Mouse (Mus musculus) lung, postnatal 0 days (tissue): ENCODE results near the gene Shd. TPM values are rescaled to one million over a fixed set of nuclear protein-coding genes. Genes with fewer than 3 reads are reported as not detected.

Experiments
- ATAC-seq: fragments of 200-750 bp; cut with Nextera tagmentation; 2 replicates; pipeline ENCODE4 v1.8.0; 2017; ENCODE audit warnings: moderate library complexity
- DNase-seq: peaks from one replicate; pipeline ENCODE4 v3.0.0-alpha.2; 2016; ENCODE audit warnings: low spot score
- H3K27ac ChIP-seq: fragments of 300-500 bp; sonication (generic); 2 replicates; pipeline ENCODE4 v1.5.1; 2014; ENCODE audit warnings: antibody characterized with exemption, mild to moderate bottlenecking, low read length, mixed read lengths
- H3K27me3 ChIP-seq: fragments of 300-500 bp; sonication (generic); replicated peaks from 2 replicates; pipeline ENCODE4 v1.6.1; 2014; ENCODE audit warnings: low read length, mixed read lengths; ENCODE audit not compliant: insufficient read depth
- H3K36me3 ChIP-seq: fragments of 300-500 bp; sonication (generic); 2 replicates; pipeline ENCODE4 v1.6.1; 2014; ENCODE audit warnings: low read length, mixed read lengths; ENCODE audit not compliant: insufficient read depth
- H3K4me1 ChIP-seq: fragments of 300-500 bp; sonication (generic); 2 replicates; pipeline ENCODE4 v1.6.1; 2014; ENCODE audit warnings: antibody characterized with exemption, low read depth, low read length, mixed read lengths; ENCODE audit not compliant: insufficient read depth
- H3K4me2 ChIP-seq: fragments of 300-500 bp; sonication (generic); replicated peaks from 2 replicates; pipeline ENCODE4 v1.6.1; 2014; ENCODE audit warnings: low read depth, mild to moderate bottlenecking, low read length, moderate library complexity, mixed read lengths
- H3K4me3 ChIP-seq: fragments of 300-500 bp; sonication (generic); 2 replicates; pipeline ENCODE4 v1.5.1; 2014; ENCODE audit warnings: low read depth, low read length
- H3K9ac ChIP-seq: fragments of 300-500 bp; sonication (generic); replicated peaks from 2 replicates; pipeline ENCODE4 v1.6.1; 2014; ENCODE audit warnings: low read depth, mild to moderate bottlenecking
- H3K9me3 ChIP-seq: fragments of 300-500 bp; sonication (generic); 2 replicates; pipeline ENCODE4 v1.6.1; 2016; ENCODE audit warnings: low read length, mixed read lengths
- CTCF ChIP-seq: IDR thresholded peaks from 2 replicates; pipeline ENCODE4 v1.5.1; 2016; ENCODE audit warnings: antibody characterized with exemption, mild to moderate bottlenecking
- EP300 ChIP-seq: IDR thresholded peaks from 2 replicates; pipeline ENCODE4 v1.6.1; 2016; ENCODE audit warnings: antibody characterized with exemption, mild to moderate bottlenecking, control low read depth
- WGBS: fragments of 180-500 bp; shearing (Covaris S2); extraction: QIAGEN DNeasy Blood & Tissue Kit; methylation state at CpG from one replicate; pipeline ENCODE4 v1.1.7; 2014; 5-methylcytosine and 5-hydroxymethylcytosine counted together
- polyA plus RNA-seq: library from polyadenylated mRNA; unstranded; fragments of >200 nt; fragmentation: Nextera tagmentation; extraction: Ambion mirVana; gene quantifications from 2 replicates; pipeline ENCODE4 v1.2.1, GENCODE M21; 2015

The Shd gene
- polyA plus RNA-seq, 1 experiment from 2014 or later = 3.4 TPM

- Histone ChIP-seq H3K27me3 (no peaks in the 10 kb centered on the region), H3K9ac (no peak overlapping the region), H3K36me3 (no peaks in the 10 kb centered on the region), H3K27ac (no peak overlapping the region), H3K4me1 (no peaks in the 10 kb centered on the region), H3K9me3 (no peaks in the 10 kb centered on the region), H3K4me3 (no peak overlapping the region), H3K4me2 (no peak overlapping the region)
- ATAC-seq (peak; percentile 18), DNase-seq (no peak)
- no peak for TF ChIP-seq EP300
- no peak for TF ChIP-seq CTCF
- WGBS = 25% methylated on average over 3 of the region's 3 CpGs
Observed at GRCm38 (mm10) chr17:55977301-55977700, 7.0 kb downstream of the Shd start.

DNA sequence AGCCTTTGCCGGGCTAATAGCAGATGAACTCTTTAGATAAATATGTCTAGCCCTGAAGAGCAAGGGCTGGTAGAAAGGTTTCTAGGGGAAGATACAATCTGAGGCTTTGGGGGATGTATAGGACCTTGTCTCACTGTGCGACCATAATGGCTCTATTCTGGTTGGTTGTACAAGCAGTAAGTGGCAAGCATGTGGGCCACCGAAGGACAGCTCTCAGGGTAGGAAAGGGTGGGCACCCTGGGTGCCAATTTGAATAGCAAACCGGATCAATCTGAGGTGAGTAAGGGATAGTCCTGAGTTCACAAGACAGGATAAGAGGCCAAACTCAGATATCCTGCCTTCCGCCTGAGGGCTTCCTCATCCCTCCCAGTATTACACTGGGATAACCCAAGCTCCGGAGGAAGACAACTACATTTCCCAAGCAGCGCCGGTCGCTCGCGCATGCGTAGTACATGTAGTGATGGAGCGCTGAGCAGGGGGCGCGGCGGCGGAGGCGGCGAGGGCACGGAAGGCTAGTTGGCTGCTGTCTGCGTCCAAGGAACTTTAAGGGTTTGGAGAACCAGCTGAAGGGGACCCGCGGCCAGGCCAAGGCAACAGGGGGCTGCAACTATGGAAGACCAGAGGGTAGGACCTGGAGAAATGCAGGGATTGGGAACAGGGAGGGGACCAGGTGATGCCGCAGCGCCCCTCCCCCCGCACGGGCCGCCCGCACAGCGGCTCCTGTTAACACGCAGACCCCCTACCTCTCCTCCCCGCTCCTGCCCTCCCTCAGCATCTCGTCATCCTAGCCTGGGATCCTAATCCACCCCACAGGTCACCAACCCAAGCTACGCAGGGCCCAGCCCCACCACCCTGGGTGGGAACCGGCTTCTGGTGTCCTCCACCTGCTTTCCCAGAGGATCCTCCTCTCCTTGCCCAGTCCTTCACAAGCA is 16.0 kb downstream of the Shd start, which contains the start of gene Fsd1:
TSS of gene Fsd1 (plus strand) at position 480 of the 932 bp plus-strand sequence.
- H3K27ac ChIP-seq = no peak within 1 kb of the TSS
- H3K27me3 ChIP-seq = no peaks in the 10 kb centered on the region
- ATAC-seq (no peak), DNase-seq (peak; percentile 29)
- H3K4me2 ChIP-seq = no peak within 1 kb of the TSS
- no peak within 1 kb of the TSS for H3K9ac ChIP-seq
- H3K4me1 ChIP-seq = no peaks in the 10 kb centered on the region
- WGBS = 14% methylated on average over 27 of the region's 35 CpGs
- H3K9me3 ChIP-seq = no peaks in the 10 kb centered on the region
- no peaks in the 10 kb centered on the region for H3K36me3 ChIP-seq
- no peak within 1 kb of the TSS for H3K4me3 ChIP-seq
- no peak for TF ChIP-seq CTCF
- TF ChIP-seq EP300 = no peak

- Histone ChIP-seq H3K4me3 (no peak overlapping the region), H3K4me2 (no peak overlapping the region), H3K27me3 (no peaks in the 10 kb centered on the region), H3K36me3 (no peaks in the 10 kb centered on the region), H3K27ac (no peak overlapping the region), H3K4me1 (no peaks in the 10 kb centered on the region), H3K9ac (no peak overlapping the region), H3K9me3 (no peaks in the 10 kb centered on the region)
- ATAC-seq = 0 out of 2 replicates have a peak, but pooled peaks have one; percentile 12
- 84% methylated on average over 8 of the region's 8 CpGs for WGBS
- no peak for DNase-seq
- TF ChIP-seq CTCF (no peak), EP300 (no peak)
Observed at GRCm38 (mm10) chr17:55990278-55990898, 20.1 kb downstream of the Shd start.

DNA sequence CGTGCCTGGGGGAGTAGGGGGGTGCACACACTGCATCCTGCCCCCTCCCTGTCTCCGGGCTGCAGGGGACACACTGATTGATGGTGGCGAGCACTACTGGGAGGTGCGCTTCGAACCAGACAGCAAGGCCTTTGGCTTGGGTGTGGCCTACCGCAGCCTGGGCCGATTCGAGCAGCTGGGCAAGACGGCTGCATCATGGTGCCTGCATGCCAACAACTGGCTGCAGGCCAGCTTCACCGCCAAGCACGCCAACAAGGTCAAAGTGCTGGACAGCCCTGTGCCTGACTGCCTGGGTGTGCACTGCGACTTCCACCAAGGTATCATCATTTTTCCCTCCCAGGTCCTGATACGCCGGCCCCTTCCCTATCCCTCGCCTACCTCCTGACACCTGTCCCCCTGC is 25.7 kb downstream of the Shd start:
- TF ChIP-seq CTCF (no peak), EP300 (no peak)
- DNase-seq (no peak), ATAC-seq (no peak)
- Histone ChIP-seq H3K27me3 (no peaks in the 10 kb centered on the region), H3K4me2 (no peak overlapping the region), H3K27ac (no peak overlapping the region), H3K4me3 (no peak overlapping the region), H3K36me3 (0 out of 2 replicates have a peak, but pooled peaks cover 2% of the 10 kb centered on the region), H3K9ac (no peak overlapping the region), H3K4me1 (no peaks in the 10 kb centered on the region), H3K9me3 (no peaks in the 10 kb centered on the region)
- WGBS = 80% methylated on average over 13 of the region's 15 CpGs

DNA sequence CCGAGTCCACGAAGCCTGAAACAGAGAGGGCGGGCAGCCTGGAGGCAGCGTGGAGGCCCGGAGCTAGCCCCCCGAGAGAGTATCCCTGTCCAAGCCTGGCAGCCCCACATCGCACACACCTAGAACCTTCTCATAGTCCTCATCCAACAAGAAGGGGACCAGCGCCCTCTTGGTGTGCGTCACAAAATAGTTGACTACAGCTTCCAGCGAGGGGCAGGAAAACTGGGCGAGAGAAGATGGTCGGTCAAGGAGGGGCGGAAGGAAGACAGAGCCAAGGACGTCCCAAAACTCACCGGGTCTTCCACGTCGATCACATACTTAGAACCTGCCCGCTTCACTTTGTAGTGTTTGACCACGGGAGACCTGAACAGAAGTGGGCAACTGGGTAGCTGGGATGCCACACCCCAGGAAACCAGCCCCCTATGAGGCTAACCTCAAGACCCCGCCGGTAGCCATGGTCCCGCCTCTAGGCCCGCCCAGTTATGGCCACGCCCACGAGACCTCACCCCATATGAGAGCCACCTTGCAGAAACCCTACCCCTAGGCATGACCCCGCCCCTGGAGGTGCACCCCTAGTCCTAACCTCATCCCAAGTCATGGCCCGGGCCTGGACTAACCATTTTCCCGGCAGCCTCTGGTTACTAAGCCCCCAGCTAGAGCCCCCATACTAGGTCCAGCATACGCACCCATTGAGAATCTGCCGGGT is 29.7 kb downstream of the Shd start:
- H3K9me3 ChIP-seq = no peaks in the 10 kb centered on the region
- no peak overlapping the region for H3K4me3 ChIP-seq
- H3K27me3 ChIP-seq = no peaks in the 10 kb centered on the region
- ATAC-seq (no peak), DNase-seq (no peak)
- H3K27ac ChIP-seq = no peak overlapping the region
- H3K9ac ChIP-seq = no peak overlapping the region
- 0 out of 2 replicates have a peak, but pooled peaks cover 6% of the 10 kb centered on the region for H3K36me3 ChIP-seq
- no peak overlapping the region for H3K4me2 ChIP-seq
- 19% methylated on average over 30 of the region's 30 CpGs for WGBS
- 0 out of 2 replicates have a peak, but pooled peaks have one; percentile 7 for TF ChIP-seq CTCF
- TF ChIP-seq EP300 = no peak
- H3K4me1 ChIP-seq = no peaks in the 10 kb centered on the region

DNA sequence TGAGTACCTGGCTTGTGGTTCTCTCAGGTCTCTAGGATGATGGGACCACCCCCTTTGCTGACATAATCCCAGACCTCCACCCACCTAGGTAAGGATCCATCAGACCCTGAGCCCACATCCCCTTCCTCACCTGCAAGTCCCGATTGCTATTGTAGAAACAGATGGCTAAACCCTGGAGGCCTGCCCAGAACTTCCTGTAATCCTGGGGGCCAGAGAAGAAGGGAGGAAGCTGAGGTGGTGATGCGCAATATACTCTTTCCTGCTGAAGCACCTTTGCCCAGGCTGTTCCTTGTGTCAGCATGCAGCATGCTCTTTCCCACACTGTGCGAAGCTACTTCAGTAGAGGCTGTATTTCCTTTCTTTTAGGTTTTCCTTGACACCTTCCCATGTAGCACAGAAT is 32.7 kb downstream of the Shd start:
- ATAC-seq (no peak), DNase-seq (no peak)
- H3K4me1 ChIP-seq = peaks cover 7% of the 10 kb centered on the region; the same call in 1 of the 2 replicates
- H3K4me3 ChIP-seq = no peak overlapping the region
- H3K9ac ChIP-seq = no peak overlapping the region
- H3K36me3 ChIP-seq = 0 out of 2 replicates have a peak, but pooled peaks cover 6% of the 10 kb centered on the region
- WGBS = 70% methylated on average over 3 of the region's 3 CpGs
- H3K9me3 ChIP-seq = no peaks in the 10 kb centered on the region
- no peaks in the 10 kb centered on the region for H3K27me3 ChIP-seq
- TF ChIP-seq EP300 (no peak), CTCF (no peak)
- no peak overlapping the region for H3K27ac ChIP-seq
- H3K4me2 ChIP-seq = no peak overlapping the region
